Mouse (Mus musculus) mouse trophoblast stem cell (cell line): ENCODE measurements around the gene Sox6.
"Not testable (repeated sequence)": the region's sequence is repeated elsewhere in the genome, so short reads cannot be mapped to it uniquely, and the experiment has no call there.

Source experiments
- in situ Hi-C, 2 experiments: fragments of 300-500 bp; cut with MseI, MboI; formaldehyde crosslinking; loops; 2 replicates in 1 of 2; 3 replicates in 1 of 2; pipeline ENCODE4 v1.15.1; 2025

Sox6 gene

GRCm38 (mm10) chr7:116038511-116038910 lies at the start of gene Sox6:
Gene Sox6 (minus strand): TSS chr7:116038796.
- in situ Hi-C loops, result loop anchor here (10.0 to 25.0 kb wide), 4 partner anchors 401 to 1126 kb away; no protein-coding TSS in a partner anchor

GRCm38 (mm10) chr7:116084366-116084765 lies 45.8 kb upstream of the Sox6 start, which contains the start of gene Gm4353:
Gene Gm4353 (minus strand): TSS chr7:116084635.
- in situ Hi-C loops, result not testable (repeated sequence)

GRCm38 (mm10) chr7:116060739-116061138 lies 22.1 kb upstream of the Sox6 start:
- in situ Hi-C loops, result no loop called here

GRCm38 (mm10) chr7:116040470-116041019 lies 1.9 kb upstream of the Sox6 start:
- in situ Hi-C loops, result loop anchor here in 1 of 2 experiments (25.0 kb wide), 3 partner anchors 403 to 1128 kb away; no protein-coding TSS in a partner anchor

- in situ Hi-C loops, result loop anchor here (10.0 to 25.0 kb wide), 4 partner anchors 403 to 1128 kb away; no protein-coding TSS in a partner anchor
These were observed 1.2 kb upstream of the Sox6 start for GRCm38 (mm10) chr7:116039538-116040466.

GRCm38 (mm10) chr7:116039196-116039537 lies 571 bp upstream of the Sox6 start, which contains the start of gene 1110004F10Rik:
Gene 1110004F10Rik (plus strand): TSS chr7:116039397.
- in situ Hi-C loops, result loop anchor here (10.0 to 25.0 kb wide), 4 partner anchors 402 to 1127 kb away; no protein-coding TSS in a partner anchor

GRCm38 (mm10) chr7:116038024-116038423 lies 572 bp downstream of the Sox6 start:
- in situ Hi-C loops, result loop anchor here (10.0 to 25.0 kb wide), 4 partner anchors 401 to 1126 kb away; no protein-coding TSS in a partner anchor

- in situ Hi-C loops, result loop anchor here (10.0 to 25.0 kb wide), 4 partner anchors 400 to 1125 kb away; no protein-coding TSS in a partner anchor
These were observed 1.7 kb downstream of the Sox6 start for GRCm38 (mm10) chr7:116036591-116037555.

GRCm38 (mm10) chr7:116035504-116035903 lies 3.1 kb downstream of the Sox6 start:
- in situ Hi-C loops, result loop anchor here (10.0 to 25.0 kb wide), 4 partner anchors 398 to 1123 kb away; no protein-coding TSS in a partner anchor

- in situ Hi-C loops, result loop anchor here (10.0 to 25.0 kb wide), 4 partner anchors 397 to 1122 kb away; no protein-coding TSS in a partner anchor
These were observed 4.3 kb downstream of the Sox6 start for GRCm38 (mm10) chr7:116034282-116034758.

- in situ Hi-C loops, result loop anchor here (10.0 to 25.0 kb wide), 4 partner anchors 396 to 1121 kb away; no protein-coding TSS in a partner anchor
These were observed 5.0 kb downstream of the Sox6 start for GRCm38 (mm10) chr7:116033371-116034241.

- in situ Hi-C loops, result loop anchor here (10.0 to 25.0 kb wide), 4 partner anchors 395 to 1120 kb away; no protein-coding TSS in a partner anchor
These were observed 5.8 kb downstream of the Sox6 start for GRCm38 (mm10) chr7:116032596-116033307.

- in situ Hi-C loops, result loop anchor here (10.0 to 25.0 kb wide), 4 partner anchors 395 to 1120 kb away; no protein-coding TSS in a partner anchor
These were observed 6.6 kb downstream of the Sox6 start for GRCm38 (mm10) chr7:116031718-116032595.

GRCm38 (mm10) chr7:116031388-116031717 lies 7.2 kb downstream of the Sox6 start:
- in situ Hi-C loops, result loop anchor here (10.0 to 25.0 kb wide), 4 partner anchors 394 to 1119 kb away; no protein-coding TSS in a partner anchor

GRCm38 (mm10) chr7:116030597-116031387 lies 7.8 kb downstream of the Sox6 start:
- in situ Hi-C loops, result loop anchor here (10.0 to 25.0 kb wide), 4 partner anchors 393 to 1118 kb away; no protein-coding TSS in a partner anchor

- in situ Hi-C loops, result loop anchor here (10.0 to 25.0 kb wide), 4 partner anchors 393 to 1118 kb away; no protein-coding TSS in a partner anchor
These were observed 8.6 kb downstream of the Sox6 start for GRCm38 (mm10) chr7:116029991-116030390.

GRCm38 (mm10) chr7:116002726-116003125 lies 35.9 kb downstream of the Sox6 start:
- in situ Hi-C loops, result no loop called here
